Mouse (Mus musculus): ENCODE results near the gene Kcnd2. TPM values are rescaled to one million over a fixed set of nuclear protein-coding genes. Genes with fewer than 3 reads are reported as not detected.

Gene Kcnd2
- total RNA-seq (2023) = not detected

GRCm38 (mm10) chr6:21215491-21216191, at the start of gene Kcnd2:
Kcnd2 (plus strand) TSS chr6:21215503.

All from T-cell, adult 66 days (primary cell).